Mouse (Mus musculus) G1E (cell line): ENCODE data around the gene Stim1. TPM values are rescaled to one million over a fixed set of nuclear protein-coding genes. Genes with fewer than 3 reads are reported as not detected.

Experiments
- ATAC-seq: 2 replicates; pipeline ENCODE4 v1.8.0; 2016; ENCODE audit warnings: mild to moderate bottlenecking; ENCODE audit not compliant: insufficient number of reproducible peaks, poor library complexity, low FRiP score, severe bottlenecking; ENCODE audit errors: extremely low read depth
- DNase-seq: peaks from one replicate; pipeline ENCODE4 v3.0.0; 2012; ENCODE audit warnings: low spot score
- H3K27me3 ChIP-seq: 2 replicates; pipeline ENCODE4 v1.6.1; 2012; ENCODE audit warnings: mild to moderate bottlenecking, low read length, inconsistent platforms; ENCODE audit not compliant: insufficient read depth
- H3K36me3 ChIP-seq: replicated peaks from 2 replicates; pipeline ENCODE3; 2012; ENCODE audit warnings: mild to moderate bottlenecking, inconsistent platforms
- H3K4me1 ChIP-seq: 2 replicates; pipeline ENCODE4 v1.6.1; 2012; ENCODE audit warnings: low read depth, low read length, inconsistent platforms, mixed read lengths; ENCODE audit not compliant: insufficient read depth
- H3K4me3 ChIP-seq: 2 replicates; pipeline ENCODE4 v1.5.1; 2012; ENCODE audit warnings: low read depth, mild to moderate bottlenecking, inconsistent platforms, low read length, moderate library complexity, mixed read lengths
- H3K9me3 ChIP-seq: replicated peaks from 2 replicates; pipeline ENCODE4 v1.6.1; 2012; ENCODE audit warnings: inconsistent platforms
- CTCF ChIP-seq: IDR thresholded peaks from 2 replicates; pipeline ENCODE4 v1.5.1; 2012; ENCODE audit warnings: low read depth, low read length, inconsistent platforms, mixed read lengths
- GATA1 ChIP-seq: IDR thresholded peaks from 2 replicates; pipeline ENCODE4 v1.6.1; 2012; ENCODE audit warnings: borderline replicate concordance, low read length, inconsistent platforms, mixed read lengths
- GATA2 ChIP-seq: IDR thresholded peaks from 2 replicates; pipeline ENCODE4 v1.6.1; 2012; ENCODE audit warnings: low read depth, low read length, inconsistent platforms, borderline replicate concordance
- POLR2AphosphoS5 ChIP-seq: IDR thresholded peaks from 2 replicates; pipeline ENCODE4 v1.6.1; 2012; ENCODE audit warnings: low read depth, low read length, inconsistent platforms; ENCODE audit not compliant: insufficient replicate concordance
- TAL1 ChIP-seq: conservative IDR thresholded peaks from 2 replicates; pipeline ENCODE4 v1.6.1; 2012; ENCODE audit warnings: low read depth, low read length, inconsistent platforms, mixed read lengths
- polyA plus RNA-seq: library from polyadenylated mRNA; stranded (reverse); fragments of >175 nt; gene quantifications from 2 replicates; pipeline ENCODE4 v1.2.3, GENCODE M21; 2012
- total RNA-seq, 2 experiments: library from RNA; stranded (forward) in 1 of 2; stranded (reverse) in 1 of 2; fragments of 200-1000 nt in 1 of 2; fragments of >200 nt in 1 of 2; fragmentation: Nextera tagmentation in 1 of 2; gene quantifications; 2 replicates each; pipeline ENCODE4 v1.2.3; 2014 to 2017

Stim1 gene
- total and polyA plus RNA-seq, 3 experiments = 24.2 to 35.8 (median 27.3) TPM

GRCm38 (mm10) chr7:102242371-102242770 is 25.2 kb upstream of the Stim1 start:
- Histone ChIP-seq H3K4me3 (peak overlapping the region; percentile 0; the same call in 1 of the 2 replicates), H3K4me1 (peaks cover 80% of the 10 kb centered on the region), H3K9me3 (no peaks in the 10 kb centered on the region), H3K27me3 (no peaks in the 10 kb centered on the region), H3K36me3 (peaks cover 93% of the 10 kb centered on the region)
- DNase-seq = no peak
- TF ChIP-seq GATA2 = no peak
- no peak for TF ChIP-seq GATA1
- TF ChIP-seq POLR2AphosphoS5 = no peak
- TF ChIP-seq CTCF = no peak
- no peak for TF ChIP-seq TAL1
- peak; percentile 36; the same call in 1 of the 2 replicates for ATAC-seq

DNA sequence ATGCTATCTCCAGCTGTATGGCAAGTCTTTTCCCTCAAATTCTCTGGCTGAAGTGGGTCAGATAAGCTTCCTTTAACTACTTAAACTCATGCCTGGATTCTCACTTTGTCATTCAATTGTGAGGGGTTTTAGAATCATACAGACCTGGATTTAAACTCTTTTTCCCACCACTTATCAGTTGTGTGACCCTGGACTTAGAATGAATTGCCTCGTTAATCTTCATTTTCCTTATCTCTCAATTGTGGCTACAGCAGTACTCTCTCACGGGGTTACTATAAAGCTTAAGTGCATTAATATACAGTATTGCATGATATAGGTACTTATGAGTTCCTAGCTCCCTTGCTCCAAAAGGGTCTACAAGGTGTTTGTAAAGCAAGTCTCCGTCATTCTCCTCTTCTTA is 24.7 kb upstream of the Stim1 start:
- Histone ChIP-seq H3K4me1 (peaks cover 84% of the 10 kb centered on the region), H3K9me3 (no peaks in the 10 kb centered on the region)

GRCm38 (mm10) chr7:102243870-102244269 is 23.7 kb upstream of the Stim1 start:
- H3K36me3 ChIP-seq = peaks cover 90% of the 10 kb centered on the region
- ATAC-seq = peak; percentile 61
- no peak for TF ChIP-seq POLR2AphosphoS5
- H3K27me3 ChIP-seq = no peaks in the 10 kb centered on the region
- H3K4me1 ChIP-seq = peaks cover 89% of the 10 kb centered on the region
- no peaks in the 10 kb centered on the region for H3K9me3 ChIP-seq
- peak overlapping the region; percentile 50; the same call in 1 of the 2 replicates for H3K4me3 ChIP-seq
- DNase-seq = peak; percentile 46

More for the DNA sequence above, 24.7 kb upstream of the Stim1 start:
- ATAC-seq (no peak), DNase-seq (no peak)
- H3K4me3 ChIP-seq = no peak overlapping the region; the same call in 1 of the 2 replicates
- no peak for TF ChIP-seq POLR2AphosphoS5
- no peak for TF ChIP-seq GATA2
- no peak for TF ChIP-seq CTCF
- no peak for TF ChIP-seq GATA1
- TF ChIP-seq TAL1 = no peak
- H3K36me3 ChIP-seq = peaks cover 93% of the 10 kb centered on the region
- H3K27me3 ChIP-seq = no peaks in the 10 kb centered on the region

DNA sequence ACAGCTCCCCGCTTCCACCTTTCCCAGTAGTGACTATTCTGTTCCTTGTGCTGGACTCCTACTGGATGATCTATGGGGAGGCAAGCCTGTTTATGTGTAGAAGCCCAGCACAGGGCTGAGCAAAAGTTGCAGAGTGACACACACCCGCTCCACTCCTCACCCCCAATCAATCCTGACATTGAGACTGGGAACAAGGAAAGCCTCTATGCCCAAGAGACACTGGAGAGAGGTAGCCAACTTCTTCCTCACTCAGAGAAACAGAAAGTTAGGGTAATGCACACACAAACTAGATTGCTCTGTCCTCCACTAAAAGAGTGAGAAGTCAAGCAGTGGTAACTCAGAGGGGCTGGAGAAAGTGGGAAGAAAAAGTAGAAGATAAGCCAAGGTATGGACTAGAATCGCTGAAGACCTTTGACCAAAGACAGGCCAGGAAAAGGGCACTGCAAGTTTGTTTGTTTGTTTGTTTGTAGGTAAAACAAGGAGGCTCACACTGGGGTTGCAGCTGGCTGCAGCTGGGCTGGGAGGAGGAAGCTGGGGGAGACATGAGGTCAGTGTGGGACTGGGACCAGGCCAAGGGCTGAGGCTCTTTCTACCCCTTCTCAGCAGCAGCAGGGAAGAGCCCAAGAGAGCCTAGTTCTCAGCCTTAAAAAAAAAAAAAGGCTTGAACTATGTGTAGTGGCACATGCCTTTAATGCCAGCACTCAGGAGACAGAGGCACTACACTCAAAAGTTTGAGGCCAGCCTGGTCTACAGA is 22.6 kb upstream of the Stim1 start:
- DNase-seq = no peak
- peaks cover 79% of the 10 kb centered on the region for H3K36me3 ChIP-seq
- no peaks in the 10 kb centered on the region for H3K9me3 ChIP-seq
- no peak for ATAC-seq
- H3K4me1 ChIP-seq = peaks cover 84% of the 10 kb centered on the region
- H3K4me3 ChIP-seq = peak overlapping the region; percentile 43; the same call in 1 of the 2 replicates
- H3K27me3 ChIP-seq = no peaks in the 10 kb centered on the region
- no peak for TF ChIP-seq POLR2AphosphoS5
- TF ChIP-seq GATA1 = no peak
- no peak for TF ChIP-seq GATA2
- TF ChIP-seq CTCF = no peak
- no peak for TF ChIP-seq TAL1

DNA sequence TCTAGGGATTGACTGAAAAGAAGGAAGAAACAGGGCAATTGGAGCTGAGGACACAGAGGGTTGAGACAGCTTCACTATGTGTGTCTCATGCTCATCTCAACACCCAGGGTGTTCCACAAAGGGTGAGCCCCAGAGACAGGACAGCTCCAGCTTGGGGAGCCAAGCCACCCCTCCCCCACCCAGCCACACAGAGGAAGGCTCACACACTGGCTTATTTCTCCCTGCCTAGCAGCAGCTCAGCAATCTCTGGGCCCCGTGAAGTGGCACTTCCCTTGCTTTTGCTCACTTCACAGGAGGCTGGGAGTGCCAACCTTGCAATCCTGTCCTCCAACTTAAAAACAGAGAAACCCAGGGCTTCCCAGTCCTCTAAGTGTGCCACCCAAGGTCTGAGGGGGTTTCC is 21.8 kb upstream of the Stim1 start:
- Histone ChIP-seq H3K4me3 (peak overlapping the region; percentile 65; the same call in 1 of the 2 replicates), H3K9me3 (no peaks in the 10 kb centered on the region), H3K36me3 (peaks cover 71% of the 10 kb centered on the region), H3K27me3 (no peaks in the 10 kb centered on the region), H3K4me1 (peaks cover 82% of the 10 kb centered on the region)
- DNase-seq = no peak
- TF ChIP-seq GATA2 = no peak
- TF ChIP-seq GATA1 = no peak
- no peak for TF ChIP-seq POLR2AphosphoS5
- ATAC-seq = 0 out of 2 replicates have a peak, but pooled peaks have one; percentile 3

GRCm38 (mm10) chr7:102246265-102246664 is 21.3 kb upstream of the Stim1 start:
- TF ChIP-seq GATA1 = no peak
- Histone ChIP-seq H3K9me3 (no peaks in the 10 kb centered on the region), H3K36me3 (peaks cover 66% of the 10 kb centered on the region), H3K4me3 (peak overlapping the region; percentile 65; the same call in 1 of the 2 replicates), H3K4me1 (peaks cover 80% of the 10 kb centered on the region), H3K27me3 (no peaks in the 10 kb centered on the region)
- DNase-seq (no peak), ATAC-seq (no peak)
